Mouse (Mus musculus): ENCODE data around the gene Tmem206. TPM values are rescaled to one million over a fixed set of nuclear protein-coding genes. Genes with fewer than 3 reads are reported as not detected.
A peak's percentile ranks its signal among the peaks of the same experiment; 100 is the strongest.

Tmem206 gene
- polyA plus RNA-seq, 1 experiment from 2014 or later: 57.0 TPM

GRCm38 (mm10) chr1:191304216-191304615 is 21.5 kb upstream of the Tmem206 start:
- Histone ChIP-seq H3K4me3 (ENCODE audit: low read depth, low read length) (no peak overlapping the region), H3K9me3 (replicated peaks; ENCODE audit: control insufficient read depth, low read length) (no peaks in the 10 kb centered on the region), H3K4me2 (ENCODE audit: low read length) (no peak overlapping the region), H3K36me3 (ENCODE audit: control insufficient read depth, insufficient read depth, low read length) (0 out of 2 replicates have a peak, but pooled peaks cover 4% of the 10 kb centered on the region), H3K27me3 (replicated peaks; ENCODE audit: control insufficient read depth, insufficient read depth, low read length) (no peaks in the 10 kb centered on the region), H3K4me1 (ENCODE audit: control insufficient read depth, insufficient read depth, low read length) (no peaks in the 10 kb centered on the region), H3K27ac (ENCODE audit: low read depth, low read length) (no peak overlapping the region), H3K9ac (ENCODE audit: low read length) (no peak overlapping the region)
- ATAC-seq (no peak), DNase-seq (ENCODE audit: low spot score) (no peak)
- WGBS: 75% methylated on average over 6 of the region's 6 CpGs

GRCm38 (mm10) chr1:191305610-191306009 is 20.1 kb upstream of the Tmem206 start:
- DNase-seq (ENCODE audit: low spot score): no peak
- Histone ChIP-seq H3K27ac (ENCODE audit: low read depth, low read length) (no peak overlapping the region), H3K9ac (ENCODE audit: low read length) (no peak overlapping the region), H3K4me3 (ENCODE audit: low read depth, low read length) (no peak overlapping the region), H3K4me1 (ENCODE audit: control insufficient read depth, insufficient read depth, low read length) (no peaks in the 10 kb centered on the region), H3K4me2 (ENCODE audit: low read length) (no peak overlapping the region), H3K9me3 (replicated peaks; ENCODE audit: control insufficient read depth, low read length) (no peaks in the 10 kb centered on the region), H3K36me3 (ENCODE audit: control insufficient read depth, insufficient read depth, low read length) (0 out of 2 replicates have a peak, but pooled peaks cover 4% of the 10 kb centered on the region), H3K27me3 (replicated peaks; ENCODE audit: control insufficient read depth, insufficient read depth, low read length) (no peaks in the 10 kb centered on the region)
- no peak; the same call in 1 of the 2 replicates for ATAC-seq
- WGBS: 61% methylated on average over 7 of the region's 7 CpGs

- no peak overlapping the region for H3K4me3 ChIP-seq (ENCODE audit: low read depth, low read length)
Measured at GRCm38 (mm10) chr1:191306316-191306715, 19.4 kb upstream of the Tmem206 start.

GRCm38 (mm10) chr1:191307766-191308455 is 17.8 kb upstream of the Tmem206 start:
- Histone ChIP-seq H3K27me3 (replicated peaks; ENCODE audit: control insufficient read depth, insufficient read depth, low read length) (no peaks in the 10 kb centered on the region), H3K36me3 (ENCODE audit: control insufficient read depth, insufficient read depth, low read length) (0 out of 2 replicates have a peak, but pooled peaks cover 4% of the 10 kb centered on the region), H3K27ac (ENCODE audit: low read depth, low read length) (no peak overlapping the region), H3K4me1 (ENCODE audit: control insufficient read depth, insufficient read depth, low read length) (peaks cover 3% of the 10 kb centered on the region; the same call in 1 of the 2 replicates), H3K4me3 (ENCODE audit: low read depth, low read length) (no peak overlapping the region), H3K9ac (ENCODE audit: low read length) (no peak overlapping the region), H3K9me3 (replicated peaks; ENCODE audit: control insufficient read depth, low read length) (no peaks in the 10 kb centered on the region), H3K4me2 (ENCODE audit: low read length) (no peak overlapping the region)
- 84% methylated on average over 9 of the region's 9 CpGs for WGBS
- no peak for ATAC-seq
- no peak for DNase-seq (ENCODE audit: low spot score)

More at GRCm38 (mm10) chr1:191306316-191306715, 19.4 kb upstream of the Tmem206 start:
- 88% methylated on average over 9 of the region's 9 CpGs for WGBS
- DNase-seq (ENCODE audit: low spot score): no peak
- Histone ChIP-seq H3K27me3 (replicated peaks; ENCODE audit: control insufficient read depth, insufficient read depth, low read length) (no peaks in the 10 kb centered on the region), H3K36me3 (ENCODE audit: control insufficient read depth, insufficient read depth, low read length) (0 out of 2 replicates have a peak, but pooled peaks cover 4% of the 10 kb centered on the region), H3K9ac (ENCODE audit: low read length) (no peak overlapping the region), H3K27ac (ENCODE audit: low read depth, low read length) (no peak overlapping the region), H3K4me2 (ENCODE audit: low read length) (no peak overlapping the region), H3K4me1 (ENCODE audit: control insufficient read depth, insufficient read depth, low read length) (no peaks in the 10 kb centered on the region), H3K9me3 (replicated peaks; ENCODE audit: control insufficient read depth, low read length) (no peaks in the 10 kb centered on the region)
- ATAC-seq: no peak

- Histone ChIP-seq H3K4me1 (ENCODE audit: control insufficient read depth, insufficient read depth, low read length) (peaks cover 5% of the 10 kb centered on the region; the same call in 1 of the 2 replicates), H3K9ac (ENCODE audit: low read length) (no peak overlapping the region), H3K9me3 (replicated peaks; ENCODE audit: control insufficient read depth, low read length) (no peaks in the 10 kb centered on the region), H3K4me3 (ENCODE audit: low read depth, low read length) (no peak overlapping the region), H3K27ac (ENCODE audit: low read depth, low read length) (no peak overlapping the region), H3K36me3 (ENCODE audit: control insufficient read depth, insufficient read depth, low read length) (0 out of 2 replicates have a peak, but pooled peaks cover 2% of the 10 kb centered on the region), H3K4me2 (ENCODE audit: low read length) (no peak overlapping the region), H3K27me3 (replicated peaks; ENCODE audit: control insufficient read depth, insufficient read depth, low read length) (no peaks in the 10 kb centered on the region)
- ATAC-seq (no peak), DNase-seq (ENCODE audit: low spot score) (no peak)
- WGBS: 87% methylated on average over 4 of the region's 4 CpGs
Measured at GRCm38 (mm10) chr1:191311296-191311898, 14.3 kb upstream of the Tmem206 start.

- H3K4me3 ChIP-seq (ENCODE audit: low read depth, low read length): peak overlapping the region; percentile 38
- DNase-seq (ENCODE audit: low spot score) (peak; percentile 81), ATAC-seq (peak; percentile 88)
- WGBS: 1% methylated on average over 14 of the region's 14 CpGs
- H3K36me3 ChIP-seq (ENCODE audit: control insufficient read depth, insufficient read depth, low read length): no peaks in the 10 kb centered on the region
- no peaks in the 10 kb centered on the region for H3K27me3 ChIP-seq (replicated peaks; ENCODE audit: control insufficient read depth, insufficient read depth, low read length)
- H3K4me2 ChIP-seq (ENCODE audit: low read length): peak overlapping the region; percentile 43
- H3K9me3 ChIP-seq (replicated peaks; ENCODE audit: control insufficient read depth, low read length): no peaks in the 10 kb centered on the region
- peak overlapping the region; percentile 47; the same call in 1 of the 2 replicates for H3K9ac ChIP-seq (ENCODE audit: low read length)
- peaks cover 5% of the 10 kb centered on the region; the same call in 1 of the 2 replicates for H3K4me1 ChIP-seq (ENCODE audit: control insufficient read depth, insufficient read depth, low read length)
- no peak overlapping the region for H3K27ac ChIP-seq (ENCODE audit: low read depth, low read length)
Measured at GRCm38 (mm10) chr1:191312513-191312941, 13.2 kb upstream of the Tmem206 start.

GRCm38 (mm10) chr1:191313158-191313557 is 12.6 kb upstream of the Tmem206 start:
- no peak overlapping the region for H3K4me3 ChIP-seq (ENCODE audit: low read depth, low read length)
- peaks cover 5% of the 10 kb centered on the region; the same call in 1 of the 2 replicates for H3K4me1 ChIP-seq (ENCODE audit: control insufficient read depth, insufficient read depth, low read length)
- H3K9ac ChIP-seq (ENCODE audit: low read length): no peak overlapping the region
- peak overlapping the region; percentile 43 for H3K4me2 ChIP-seq (ENCODE audit: low read length)
- ATAC-seq: no peak
- no peaks in the 10 kb centered on the region for H3K36me3 ChIP-seq (ENCODE audit: control insufficient read depth, insufficient read depth, low read length)
- no peak for DNase-seq (ENCODE audit: low spot score)
- no peaks in the 10 kb centered on the region for H3K27me3 ChIP-seq (replicated peaks; ENCODE audit: control insufficient read depth, insufficient read depth, low read length)
- 72% methylated on average over 6 of the region's 6 CpGs for WGBS
- no peaks in the 10 kb centered on the region for H3K9me3 ChIP-seq (replicated peaks; ENCODE audit: control insufficient read depth, low read length)
- H3K27ac ChIP-seq (ENCODE audit: low read depth, low read length): no peak overlapping the region

GRCm38 (mm10) chr1:191313926-191314325 is 11.8 kb upstream of the Tmem206 start:
- 84% methylated on average over 4 of the region's 4 CpGs for WGBS
- ATAC-seq: no peak

More at GRCm38 (mm10) chr1:191313926-191314325, 11.8 kb upstream of the Tmem206 start:
- H3K4me1 ChIP-seq (ENCODE audit: control insufficient read depth, insufficient read depth, low read length): peaks cover 5% of the 10 kb centered on the region; the same call in 1 of the 2 replicates
- no peak for DNase-seq (ENCODE audit: low spot score)
- H3K36me3 ChIP-seq (ENCODE audit: control insufficient read depth, insufficient read depth, low read length): no peaks in the 10 kb centered on the region
- no peak overlapping the region for H3K4me2 ChIP-seq (ENCODE audit: low read length)
- no peaks in the 10 kb centered on the region for H3K27me3 ChIP-seq (replicated peaks; ENCODE audit: control insufficient read depth, insufficient read depth, low read length)
- no peak overlapping the region for H3K4me3 ChIP-seq (ENCODE audit: low read depth, low read length)
- no peak overlapping the region for H3K27ac ChIP-seq (ENCODE audit: low read depth, low read length)
- H3K9ac ChIP-seq (ENCODE audit: low read length): no peak overlapping the region
- no peaks in the 10 kb centered on the region for H3K9me3 ChIP-seq (replicated peaks; ENCODE audit: control insufficient read depth, low read length)

Data from forebrain, embryonic 14.5 days (tissue).